Mouse (Mus musculus) cerebellum, adult 2 months (tissue): ENCODE data around the gene Pgpep1l.
"Not testable (repeated sequence)": the region's sequence is repeated elsewhere in the genome, so short reads cannot be mapped to it uniquely, and the experiment has no call there.

Experiments
- CTCF ChIP-seq: fragments of 200-500 bp; IDR thresholded peaks from 2 replicates; pipeline ENCODE4 v1.5.1; 2011; ENCODE audit warnings: low read depth, mild to moderate bottlenecking, control low read depth, low read length, moderate library complexity, borderline replicate concordance; ENCODE audit not compliant: insufficient read depth
- POLR2A ChIP-seq: fragments of 200-500 bp; IDR thresholded peaks from 2 replicates; pipeline ENCODE4 v1.6.1; 2011; ENCODE audit warnings: low read length, control low read depth, borderline replicate concordance; ENCODE audit not compliant: insufficient read depth

DNA sequence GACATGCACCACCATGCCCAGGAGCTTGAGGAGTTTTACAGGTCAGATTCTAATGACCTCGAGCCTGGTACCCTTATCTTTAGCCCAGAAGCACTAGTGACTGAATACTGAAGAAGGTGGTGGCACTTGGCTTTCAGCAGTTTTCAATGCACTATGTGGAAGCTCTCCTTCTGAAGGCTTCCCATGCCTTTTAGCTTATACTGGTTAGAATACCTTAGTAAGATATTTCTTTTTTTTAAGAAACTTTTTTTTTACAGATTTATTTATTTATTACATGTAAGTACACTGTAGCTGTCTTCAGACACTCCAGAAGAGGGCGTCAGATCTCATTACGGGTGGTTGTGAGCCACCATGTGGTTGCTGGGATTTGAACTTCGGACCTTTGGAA is 19.1 kb upstream of the Pgpep1l start:
- TF ChIP-seq CTCF, POLR2A: not testable (repeated sequence)
